Mouse (Mus musculus): ENCODE data around the gene Rai14.

Gene Rai14

DNA sequence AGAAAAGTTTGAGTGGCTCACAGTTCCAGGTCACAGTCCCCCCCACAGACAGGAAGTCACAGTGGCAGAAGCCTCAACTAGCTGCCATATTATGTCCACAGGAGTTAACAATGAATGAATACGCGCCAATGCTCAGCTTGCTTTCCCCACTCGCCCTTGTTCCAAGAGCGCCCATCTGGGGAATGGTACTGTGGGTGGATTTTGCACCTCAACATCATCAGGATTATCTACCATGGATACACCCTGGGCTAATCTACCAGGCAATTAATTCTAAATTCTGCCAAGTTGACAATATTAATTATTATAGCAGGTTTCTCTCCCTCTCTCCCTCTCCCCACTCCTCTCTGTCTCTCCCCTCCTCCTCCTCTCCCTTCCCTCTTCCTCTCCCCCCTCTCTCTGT lies 105.3 kb downstream of the Rai14 start:
- no peak for DNase-seq (ENCODE audit: low spot score in 2 of 2)

DNA sequence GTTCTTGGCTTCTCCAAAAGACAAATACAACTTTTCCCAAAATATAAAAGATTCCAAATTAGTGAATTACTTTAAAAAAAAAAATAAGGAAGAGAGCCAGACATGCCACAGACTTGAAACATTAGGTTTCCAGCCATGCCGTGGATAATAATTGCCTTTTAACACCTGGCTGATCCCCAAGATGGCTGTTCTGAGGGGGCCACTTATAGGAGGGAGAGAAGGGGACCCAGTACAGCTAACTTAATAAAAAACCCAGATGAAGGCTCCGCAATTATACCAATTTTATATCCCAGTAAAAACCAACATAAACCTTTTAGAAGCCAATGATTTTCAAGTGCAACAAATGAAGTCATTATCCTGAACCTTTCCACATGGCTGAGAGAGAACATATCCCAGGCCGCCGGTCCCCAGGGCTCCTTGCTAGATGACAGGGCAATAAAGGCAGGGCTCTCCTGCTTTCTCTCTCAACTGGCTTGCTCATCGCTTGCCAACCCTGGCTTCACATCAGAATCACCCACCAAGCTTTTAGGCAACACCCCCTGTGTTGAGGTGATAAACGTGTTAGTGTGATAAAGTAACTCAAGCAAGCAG lies 105.8 kb downstream of the Rai14 start:
- no peak for DNase-seq (ENCODE audit: low spot score in 2 of 2)

GRCm38 (mm10) chr15:10599413-10599812 lies 115.0 kb downstream of the Rai14 start:
- DNase-seq (ENCODE audit: low spot score in 2 of 2) = no peak

GRCm38 (mm10) chr15:10598259-10599225 lies 115.9 kb downstream of the Rai14 start:
- DNase-seq (ENCODE audit: low spot score in 2 of 2) = no peak

GRCm38 (mm10) chr15:10596871-10597270 lies 117.6 kb downstream of the Rai14 start:
- DNase-seq (ENCODE audit: low spot score in 2 of 2) = no peak

DNA sequence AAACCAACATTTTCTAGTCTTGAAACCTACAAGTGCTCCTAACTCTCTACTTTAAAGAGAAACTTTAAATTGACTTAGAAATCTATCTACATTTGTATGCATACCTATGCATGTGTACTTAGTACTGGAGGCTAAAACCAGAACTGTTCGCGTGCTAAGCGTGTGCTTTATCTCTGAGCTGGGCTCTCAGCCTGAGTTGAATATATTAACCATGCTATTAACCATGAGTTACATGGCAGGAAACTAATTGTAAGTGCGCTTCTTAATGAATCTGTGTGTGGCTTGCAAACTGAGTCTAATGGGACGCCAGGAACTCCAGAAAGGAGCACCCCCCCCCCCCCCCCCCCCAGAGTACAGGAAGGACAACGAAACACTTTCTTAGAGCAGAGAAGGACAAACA lies 119.0 kb downstream of the Rai14 start:
- no peak for DNase-seq (ENCODE audit: low spot score in 2 of 2)

GRCm38 (mm10) chr15:10594910-10595309 lies 119.5 kb downstream of the Rai14 start:
- DNase-seq (ENCODE audit: low spot score in 2 of 2) = no peak

- no peak for DNase-seq (ENCODE audit: low spot score in 2 of 2)
These were observed 121.3 kb downstream of the Rai14 start for GRCm38 (mm10) chr15:10593094-10593493.

DNA sequence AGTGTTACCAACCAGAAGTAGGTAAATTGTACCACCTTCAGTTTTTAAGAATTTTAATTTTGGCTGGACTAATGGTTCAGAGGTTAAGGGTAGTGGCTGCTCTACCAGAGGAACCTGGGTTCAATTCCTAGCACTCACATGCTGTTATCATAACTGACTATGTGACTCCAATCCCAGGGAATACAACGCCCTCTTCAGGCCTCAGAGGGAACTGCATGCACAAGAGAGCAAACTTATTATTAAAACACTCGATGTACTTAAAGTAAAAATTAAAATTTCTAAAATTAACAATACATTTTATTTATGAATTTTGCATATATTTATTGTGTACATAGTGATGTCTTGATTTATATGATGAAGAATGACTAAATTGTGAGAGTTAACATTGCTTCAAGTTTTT lies 127.9 kb downstream of the Rai14 start:
- no peak for DNase-seq (ENCODE audit: low spot score in 2 of 2)

- DNase-seq (ENCODE audit: low spot score in 2 of 2) = no peak
These were observed 129.9 kb downstream of the Rai14 start for GRCm38 (mm10) chr15:10584359-10585187.

- DNase-seq (ENCODE audit: low spot score in 2 of 2) = peak; percentile 52 to 70
These were observed 131.0 kb downstream of the Rai14 start for GRCm38 (mm10) chr15:10583408-10583807.

GRCm38 (mm10) chr15:10579159-10579558 lies 135.3 kb downstream of the Rai14 start:
- no peak for DNase-seq (ENCODE audit: low spot score in 2 of 2)

DNA sequence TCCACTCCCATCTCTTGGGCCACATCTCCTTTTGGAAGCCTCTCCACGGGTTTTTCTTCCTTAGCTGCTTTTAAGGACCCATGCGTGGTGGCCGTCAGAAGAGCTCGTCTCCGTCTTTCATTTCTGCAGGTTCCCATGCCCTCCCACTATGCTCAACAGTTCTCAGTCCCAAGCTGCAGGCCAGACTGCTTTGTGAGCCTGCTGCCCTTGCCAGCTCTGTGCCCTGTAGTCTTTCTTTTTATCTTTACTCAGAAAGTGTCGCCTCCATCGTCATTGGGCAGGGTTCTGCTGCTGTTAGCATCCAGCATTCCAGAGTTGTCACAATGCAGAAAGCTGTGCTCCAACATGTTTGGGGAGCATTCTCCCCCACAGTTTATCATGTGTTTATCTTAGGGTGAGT lies 147.9 kb downstream of the Rai14 start:
- no peak for DNase-seq (ENCODE audit: low spot score in 2 of 2)

DNA sequence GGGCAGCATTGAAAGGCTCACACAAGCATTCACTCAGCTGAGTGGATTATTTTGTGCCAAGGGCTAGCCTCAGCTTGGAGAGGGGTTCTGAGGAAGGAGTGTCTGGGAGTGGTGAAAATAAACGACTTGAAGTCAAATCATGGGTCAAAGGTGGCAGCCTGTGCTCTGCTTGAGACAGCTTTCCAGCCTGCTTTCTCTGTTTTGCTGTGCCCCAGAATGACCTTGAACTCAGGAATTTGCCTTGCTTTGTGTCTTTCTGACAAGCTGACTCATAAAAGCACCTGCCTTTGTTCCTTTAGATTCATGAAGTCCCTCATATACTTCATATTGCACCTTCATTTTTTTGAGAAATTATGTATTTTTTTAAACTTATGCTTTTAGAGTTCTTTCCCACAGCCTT lies 150.2 kb downstream of the Rai14 start:
- DNase-seq (ENCODE audit: low spot score in 2 of 2) = no peak

DNA sequence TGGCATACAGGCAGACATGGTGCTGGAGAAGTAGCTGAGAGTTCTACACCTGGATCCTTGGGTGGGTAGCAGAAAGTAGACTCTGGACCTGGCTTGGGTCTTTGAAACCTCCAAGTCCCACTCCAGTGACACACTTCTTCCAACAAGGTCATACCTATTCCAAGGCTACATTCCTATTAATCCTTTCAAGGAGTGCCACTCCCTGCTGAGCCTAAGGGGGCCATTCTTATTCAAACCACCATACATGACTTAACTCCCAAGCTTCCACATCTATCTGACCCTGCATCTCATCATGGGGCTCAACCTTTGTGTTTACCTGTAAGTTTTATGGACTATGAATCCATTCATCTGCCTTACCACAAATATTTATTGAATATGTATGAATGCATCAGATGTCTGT lies 152.1 kb downstream of the Rai14 start:
- no peak for DNase-seq (ENCODE audit: low spot score in 2 of 2)

DNA sequence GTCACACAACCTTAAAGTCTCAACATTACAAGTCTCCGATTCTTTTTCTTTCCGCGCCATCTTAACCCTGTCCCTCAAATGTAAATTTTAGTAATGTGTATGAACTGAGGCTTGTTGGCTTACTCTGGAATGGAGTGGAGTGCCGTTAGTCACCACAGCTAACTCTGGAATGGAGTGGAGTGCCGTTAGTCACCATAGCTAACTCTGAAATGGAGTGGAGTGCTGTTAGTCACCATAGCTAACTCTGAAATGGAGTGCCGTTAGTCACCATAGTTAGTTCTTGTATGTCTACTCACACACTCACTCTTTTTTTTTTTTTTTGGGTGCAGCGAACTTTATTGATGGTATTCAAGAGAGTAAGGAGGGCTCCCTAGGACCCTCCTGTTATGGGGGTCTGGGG lies 154.4 kb downstream of the Rai14 start:
- no peak for DNase-seq (ENCODE audit: low spot score in 2 of 2)

- no peak for DNase-seq (ENCODE audit: low spot score in 2 of 2)
These were observed 156.0 kb downstream of the Rai14 start, which contains the start of gene Ttc23l for GRCm38 (mm10) chr15:10558465-10558864. Ttc23l (minus strand) TSS chr15:10558668.

DNA sequence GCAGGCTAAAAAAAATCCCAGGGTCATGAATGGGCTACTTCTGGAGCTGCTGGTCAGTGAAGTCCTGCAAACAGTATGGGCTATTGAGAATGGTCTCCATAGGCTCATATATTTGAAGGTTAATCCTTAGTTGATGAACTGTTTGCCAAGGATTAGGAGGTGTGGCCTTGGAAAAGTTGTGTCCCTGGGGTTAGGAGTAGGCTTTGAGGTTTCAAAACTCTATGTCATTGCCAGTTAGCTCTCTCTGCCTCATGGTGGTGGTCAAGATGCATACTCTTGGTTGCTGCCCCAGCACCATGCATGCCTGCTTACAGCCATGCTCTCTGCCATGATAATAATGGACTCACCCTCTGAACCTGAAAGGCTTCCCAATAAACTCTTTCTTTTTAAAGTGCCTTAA lies 160.1 kb downstream of the Rai14 start:
- DNase-seq (ENCODE audit: low spot score in 2 of 2) = no peak

GRCm38 (mm10) chr15:10540271-10541088 lies 173.9 kb downstream of the Rai14 start:
- DNase-seq (ENCODE audit: low spot score in 2 of 2) = no peak

GRCm38 (mm10) chr15:10535969-10536368 lies 178.5 kb downstream of the Rai14 start:
- no peak for DNase-seq (ENCODE audit: low spot score in 2 of 2)

- no peak for DNase-seq (ENCODE audit: low spot score in 2 of 2)
These were observed 179.8 kb downstream of the Rai14 start for GRCm38 (mm10) chr15:10534591-10534990.
